Mouse (Mus musculus) CH12.LX (cell line): ENCODE results near the gene C1ql1. TPM values are rescaled to one million over a fixed set of nuclear protein-coding genes. Genes with fewer than 3 reads are reported as not detected.

Experiments used
- DNase-seq: peaks from one replicate; pipeline ENCODE4 v3.0.0-alpha.2; 2013; ENCODE audit errors: extremely low read depth
- H3K27ac ChIP-seq: 2 replicates; pipeline ENCODE4 v1.5.1; 2012; ENCODE audit warnings: low read depth, mild to moderate bottlenecking, control low read depth, moderate library complexity; ENCODE audit not compliant: insufficient read depth
- H3K27me3 ChIP-seq: replicated peaks from 2 replicates; pipeline ENCODE3; 2012; ENCODE audit warnings: inconsistent platforms
- H3K36me3 ChIP-seq, 2 experiments: replicated peaks in 1 of 2; 2 replicates each; pipeline versions ENCODE3 to v1.6.1; 2012; ENCODE audit warnings: inconsistent platforms in 1 of 2, low read length in 1 of 2, mild to moderate bottlenecking in 1 of 2, mixed read lengths in 1 of 2, moderate library complexity in 1 of 2; ENCODE audit not compliant: control insufficient read depth in 1 of 2, insufficient read depth in 1 of 2
- H3K4me1 ChIP-seq, 2 experiments: 2 replicates each; pipeline ENCODE4 v1.6.1; 2012; ENCODE audit warnings: inconsistent platforms in 1 of 2, moderate library complexity in 1 of 2; ENCODE audit not compliant: insufficient read depth in 2 of 2, control insufficient read depth in 1 of 2
- H3K4me2 ChIP-seq: 2 replicates; pipeline ENCODE4 v1.6.1; 2012; ENCODE audit warnings: low read depth, mild to moderate bottlenecking, control low read depth; ENCODE audit not compliant: poor library complexity, insufficient read depth, severe bottlenecking
- H3K4me3 ChIP-seq, 3 experiments: fragments of 150-350 bp in 1 of 3; sonication (generic) in 1 of 3; replicated peaks in 1 of 3; 2 replicates each; pipeline versions ENCODE3 to v1.5.1; 2011 to 2012; ENCODE audit warnings: low read depth in 2 of 3, low read length in 2 of 3, mild to moderate bottlenecking in 2 of 3, moderate library complexity in 2 of 3, control low read depth in 1 of 3, improper control_type of control experiment in 1 of 3, inconsistent platforms in 1 of 3, mixed read lengths in 1 of 3; ENCODE audit not compliant: poor library complexity in 1 of 3
- H3K79me2 ChIP-seq: replicated peaks from 2 replicates; pipeline ENCODE4 v1.6.1; 2012; ENCODE audit warnings: mild to moderate bottlenecking, moderate library complexity; ENCODE audit not compliant: control insufficient read depth, poor library complexity, insufficient read depth, severe bottlenecking; ENCODE audit errors: extremely low read depth
- H3K9ac ChIP-seq: 2 replicates; pipeline ENCODE4 v1.6.1; 2012; ENCODE audit warnings: low read depth, mild to moderate bottlenecking, control low read depth, moderate library complexity; ENCODE audit not compliant: insufficient read depth
- H3K9me3 ChIP-seq: replicated peaks from 2 replicates; pipeline ENCODE3; 2012; ENCODE audit warnings: low read length, inconsistent platforms, mixed read lengths
- CHD1 ChIP-seq: IDR thresholded peaks from 2 replicates; pipeline ENCODE4 v1.6.1; 2012; ENCODE audit warnings: low read depth, low read length, improper control_type of control experiment, inconsistent platforms
- CHD2 ChIP-seq: IDR thresholded peaks from 2 replicates; pipeline ENCODE4 v1.6.1; 2011; ENCODE audit warnings: low read length, improper control_type of control experiment
- CTCF ChIP-seq, 2 experiments: IDR thresholded peaks in 1 of 2; conservative IDR thresholded peaks in 1 of 2; 2 replicates each; pipeline ENCODE4 v1.5.1; 2011 to 2012; ENCODE audit warnings: low read depth in 2 of 2, low read length in 2 of 2, improper control_type of control experiment in 1 of 2, inconsistent platforms in 1 of 2, mild to moderate bottlenecking in 1 of 2, moderate library complexity in 1 of 2
- E2F4 ChIP-seq: IDR thresholded peaks from 2 replicates; pipeline ENCODE4 v1.6.1; 2011; ENCODE audit warnings: low read depth, low read length, improper control_type of control experiment; ENCODE audit not compliant: insufficient replicate concordance
- ELF1 ChIP-seq: IDR thresholded peaks from 2 replicates; pipeline ENCODE4 v1.6.1; 2014; ENCODE audit warnings: low read depth, mild to moderate bottlenecking, inconsistent platforms, low read length, improper control_type of control experiment
- GABPA ChIP-seq: IDR thresholded peaks from 2 replicates; pipeline ENCODE4 v1.6.1; 2012; ENCODE audit warnings: low read depth, low read length, improper control_type of control experiment, inconsistent platforms; ENCODE audit not compliant: insufficient replicate concordance
- JUN ChIP-seq: IDR thresholded peaks from 2 replicates; pipeline ENCODE4 v1.6.1; 2011; ENCODE audit warnings: low read depth, mild to moderate bottlenecking, low read length, improper control_type of control experiment, moderate library complexity; ENCODE audit not compliant: insufficient read depth
- MAFK ChIP-seq: IDR thresholded peaks from 2 replicates; pipeline ENCODE4 v1.6.1; 2011; ENCODE audit warnings: low read length, improper control_type of control experiment; ENCODE audit not compliant: insufficient replicate concordance
- MYC ChIP-seq: IDR thresholded peaks from 2 replicates; pipeline ENCODE4 v1.6.1; 2011; ENCODE audit warnings: low read depth, mild to moderate bottlenecking, improper control_type of control experiment, low read length
- NRF1 ChIP-seq: IDR thresholded peaks from 2 replicates; pipeline ENCODE4 v1.6.1; 2014; ENCODE audit warnings: low read depth, mild to moderate bottlenecking, inconsistent platforms, low read length, improper control_type of control experiment, moderate library complexity
- RAD21 ChIP-seq: IDR thresholded peaks from 2 replicates; pipeline ENCODE4 v1.6.1; 2011; ENCODE audit warnings: low read depth, mild to moderate bottlenecking, low read length, improper control_type of control experiment, moderate library complexity
- SMC3 ChIP-seq: IDR thresholded peaks from 2 replicates; pipeline ENCODE4 v1.6.1; 2011; ENCODE audit warnings: low read depth, low read length, improper control_type of control experiment
- TCF12 ChIP-seq: IDR thresholded peaks from 2 replicates; pipeline ENCODE4 v1.6.1; 2014; ENCODE audit warnings: low read depth, mild to moderate bottlenecking, inconsistent platforms, low read length, improper control_type of control experiment
- UBTF ChIP-seq: IDR thresholded peaks from 2 replicates; pipeline ENCODE4 v1.6.1; 2012; ENCODE audit warnings: low read depth, mild to moderate bottlenecking, inconsistent platforms, low read length, improper control_type of control experiment, moderate library complexity
- USF2 ChIP-seq: conservative IDR thresholded peaks from 2 replicates; pipeline ENCODE4 v1.6.1; 2011; ENCODE audit warnings: low read depth, low read length, improper control_type of control experiment
- ZC3H11A ChIP-seq: IDR thresholded peaks from 2 replicates; pipeline ENCODE4 v1.6.1; 2012; ENCODE audit warnings: low read depth, mild to moderate bottlenecking, inconsistent platforms, low read length, improper control_type of control experiment
- ZKSCAN1 ChIP-seq: IDR thresholded peaks from 2 replicates; pipeline ENCODE4 v1.6.1; 2012; ENCODE audit warnings: low read depth, inconsistent platforms, low read length, improper control_type of control experiment, borderline replicate concordance
- ZMIZ1 ChIP-seq: IDR thresholded peaks from 2 replicates; pipeline ENCODE4 v1.6.1; 2012; ENCODE audit warnings: low read depth, mild to moderate bottlenecking, inconsistent platforms, low read length, improper control_type of control experiment
- dilution Hi-C: fragments of 300-500 bp; cut with MboI; formaldehyde crosslinking; loops from 2 replicates; pipeline ENCODE4 v1.14.3; 2020; ENCODE audit warnings: low sequenced_read_pairs; ENCODE audit not compliant: extremely low pct_unique_long_range_greater_than_20kb, extremely low pct_ligation_motif_present
- in situ Hi-C: fragments of 300-500 bp; cut with MboI; formaldehyde crosslinking; loops from 3 replicates; pipeline ENCODE4 v1.14.3; 2019; ENCODE audit warnings: low sequenced_read_pairs, low pct_ligation_motif_present, low pct_unique_long_range_greater_than_20kb, mixed read lengths
- polyA plus RNA-seq: library from polyadenylated mRNA; unstranded; fragments of >175 nt; gene quantifications from 2 replicates; pipeline ENCODE4 v1.2.1, GENCODE M21; 2012; ENCODE audit warnings: low read depth; ENCODE audit not compliant: insufficient read length
- total RNA-seq, 2 experiments: library from RNA; depleted of rRNA; stranded (reverse); fragments of 300-350 nt in 1 of 2; fragments of >200 nt in 1 of 2; gene quantifications; 2 replicates each; pipeline ENCODE4 v1.2.3; 2012 to 2014

C1ql1 gene
- total and polyA plus RNA-seq, 3 experiments, result not detected

DNA sequence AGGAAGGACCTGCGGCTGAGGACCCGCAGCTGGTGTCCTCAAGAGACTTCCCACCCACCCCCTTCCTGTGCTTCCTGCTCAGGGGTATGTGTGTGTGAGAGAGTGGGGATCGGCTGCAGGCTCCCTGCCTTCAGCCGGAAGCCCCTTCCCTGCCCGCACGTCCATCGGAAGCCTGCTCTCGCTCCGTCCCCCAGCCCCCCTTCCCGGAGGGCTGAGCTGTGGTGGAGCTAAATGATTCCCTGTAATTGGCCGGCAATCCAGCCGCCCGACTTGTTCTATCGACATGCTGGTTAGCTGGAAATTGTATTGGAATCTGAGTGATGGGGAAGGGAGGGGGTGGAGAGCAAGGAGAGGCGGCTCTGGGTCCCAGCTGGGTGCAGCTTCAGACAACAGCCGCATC, 45.2 kb upstream of the C1ql1 start:
- dilution Hi-C loops (no loop called here), in situ Hi-C loops (loop anchor here (5.0 kb wide), 1 partner anchor 94 kb away; no protein-coding TSS in a partner anchor)
- H3K27me3 ChIP-seq, result peaks cover 28% of the 10 kb centered on the region
- no peak overlapping the region for H3K4me2 ChIP-seq
- H3K9me3 ChIP-seq, result no peaks in the 10 kb centered on the region
- no peaks in the 10 kb centered on the region for H3K79me2 ChIP-seq
- H3K36me3 ChIP-seq, result peaks cover 29 to 36% of the 10 kb centered on the region in 2 experiments
- no peak overlapping the region for H3K4me3 ChIP-seq
- no peak overlapping the region for H3K27ac ChIP-seq
- H3K4me1 ChIP-seq, result no peaks in the 10 kb centered on the region
- no peak overlapping the region for H3K9ac ChIP-seq
- TF ChIP-seq E2F4, result no peak
- no peak for DNase-seq

GRCm38 (mm10) chr11:102990152-102990663, 43.7 kb upstream of the C1ql1 start:
- H3K27me3 ChIP-seq, result peaks cover 40% of the 10 kb centered on the region
- H3K4me2 ChIP-seq, result no peak overlapping the region
- H3K9ac ChIP-seq, result no peak overlapping the region
- dilution Hi-C loops (no loop called here), in situ Hi-C loops (loop anchor here (5.0 kb wide), 1 partner anchor 93 kb away; no protein-coding TSS in a partner anchor)
- no peaks in the 10 kb centered on the region for H3K4me1 ChIP-seq
- no peak for DNase-seq
- TF ChIP-seq NRF1, result no peak
- no peak for TF ChIP-seq CHD1
- TF ChIP-seq ELF1, result no peak
- no peak for TF ChIP-seq USF2
- TF ChIP-seq MYC, result no peak
- no peak for TF ChIP-seq ZC3H11A
- TF ChIP-seq GABPA, result no peak
- TF ChIP-seq CHD2, result no peak
- TF ChIP-seq SMC3, result 0 out of 2 replicates have a peak, but pooled peaks have one; percentile 12
- TF ChIP-seq E2F4, result no peak
- TF ChIP-seq ZKSCAN1, result no peak
- no peak for TF ChIP-seq RAD21
- TF ChIP-seq JUN, result no peak
- TF ChIP-seq UBTF, result no peak
- TF ChIP-seq CTCF (conservative IDR thresholded peaks at IDR 0.05 in 1 of 2, IDR thresholded peaks at IDR 0.05 in 1 of 2; ENCODE audit: low read depth in 2 of 2, low read length in 2 of 2), result peak in 1 of 2 experiments; percentile 44; a peak in 2 of 4 replicates
- no peak for TF ChIP-seq MAFK
- no peak for TF ChIP-seq ZMIZ1
- TF ChIP-seq TCF12, result no peak
- no peak overlapping the region for H3K4me3 ChIP-seq
- no peak overlapping the region for H3K27ac ChIP-seq
- H3K79me2 ChIP-seq, result no peaks in the 10 kb centered on the region
- H3K9me3 ChIP-seq, result no peaks in the 10 kb centered on the region
- peaks cover 14 to 21% of the 10 kb centered on the region in 2 experiments for H3K36me3 ChIP-seq
